Comparison of ENCODE assay signal across 26 mouse cellular contexts in genomic region chr7:99202163-99202562, GRCm38 (mm10). TPM values are rescaled to one million over a fixed set of nuclear protein-coding genes. Genes with fewer than 3 reads are reported as not detected.
DNase-seq lines count a peak whose midpoint lies in the region; ATAC-seq and TF ChIP-seq lines count a peak whose summit lies in the region.
"Had no signal": no experiment of that assay in that cellular context is flagged by ENCODE, and none has a peak within 500 bp of the region (broad histone marks: within the 10 kb centered on the region; RNA-seq: fewer than 3 reads in every experiment).

No protein-coding gene starts in this region.

- peak overlapping the region; percentile 29; the same call in 1 of the 2 replicates for H3K9ac ChIP-seq in liver, adult 2 months (ENCODE audit: low read depth, low read length)
- H3K9ac ChIP-seq in liver, embryonic 11.5 days (ENCODE audit: low read depth, low read length): no peak overlapping the region
- peak overlapping the region; percentile 62 for H3K9ac ChIP-seq in heart, embryonic 16.5 days (ENCODE audit: low read length)
- no peak overlapping the region for H3K9ac ChIP-seq in forebrain, embryonic 12.5 days
- H3K9ac ChIP-seq: embryonic facial prominence, embryonic 12.5 days; hindbrain, embryonic 12.5 days; kidney, embryonic 15.5 days; liver, embryonic 15.5 days; lung, embryonic 15.5 days; midbrain, embryonic 13.5 days had no signal

- no peak overlapping the region for H3K4me2 ChIP-seq in liver, embryonic 11.5 days
- peak overlapping the region; percentile 43; the same call in 1 of the 2 replicates for H3K4me2 ChIP-seq in heart, embryonic 16.5 days (ENCODE audit: low read depth, low read length)
- H3K4me2 ChIP-seq in forebrain, embryonic 12.5 days: no peak overlapping the region
- H3K4me2 ChIP-seq: embryonic facial prominence, embryonic 12.5 days; hindbrain, embryonic 12.5 days; kidney, embryonic 15.5 days; liver, embryonic 15.5 days; lung, embryonic 15.5 days; midbrain, embryonic 13.5 days had no signal

- no peaks in the 10 kb centered on the region for H3K9me3 ChIP-seq in liver, embryonic 11.5 days (ENCODE audit: control insufficient read depth, low read length)
- no peaks in the 10 kb centered on the region for H3K9me3 ChIP-seq in heart, embryonic 16.5 days (replicated peaks; ENCODE audit: control insufficient read depth, low read length)
- no peaks in the 10 kb centered on the region for H3K9me3 ChIP-seq in forebrain, embryonic 12.5 days
- H3K9me3 ChIP-seq: embryonic facial prominence, embryonic 12.5 days; hindbrain, embryonic 12.5 days; kidney, embryonic 15.5 days; liver, embryonic 15.5 days; lung, embryonic 15.5 days; megakaryocyte, embryonic 14.5 days; midbrain, embryonic 13.5 days had no signal

- H3K36me3 ChIP-seq in liver, adult 2 months (ENCODE audit: control insufficient read depth, insufficient read depth, low read length): no peaks in the 10 kb centered on the region
- H3K36me3 ChIP-seq in liver, embryonic 11.5 days (ENCODE audit: control insufficient read depth, insufficient read depth, low read length): no peaks in the 10 kb centered on the region
- no peaks in the 10 kb centered on the region for H3K36me3 ChIP-seq in heart, embryonic 16.5 days (ENCODE audit: control insufficient read depth, insufficient read depth)
- H3K36me3 ChIP-seq in forebrain, embryonic 12.5 days (replicated peaks): no peaks in the 10 kb centered on the region
- H3K36me3 ChIP-seq: embryonic facial prominence, embryonic 12.5 days; hindbrain, embryonic 12.5 days; kidney, embryonic 15.5 days; liver, embryonic 15.5 days; lung, embryonic 15.5 days; midbrain, embryonic 13.5 days had no signal

- H3K4me1 ChIP-seq in liver, adult 2 months (ENCODE audit: control insufficient read depth, insufficient read depth, low read length): peaks cover 34% of the 10 kb centered on the region
- no peaks in the 10 kb centered on the region; the same call in 1 of the 2 replicates for H3K4me1 ChIP-seq in liver, embryonic 11.5 days (replicated peaks; ENCODE audit: control insufficient read depth, insufficient read depth, low read length)
- peaks cover 20% of the 10 kb centered on the region for H3K4me1 ChIP-seq in heart, embryonic 16.5 days (ENCODE audit: control insufficient read depth, insufficient read depth, low read length)
- H3K4me1 ChIP-seq in forebrain, embryonic 12.5 days: no peaks in the 10 kb centered on the region
- H3K4me1 ChIP-seq: embryonic facial prominence, embryonic 12.5 days; hindbrain, embryonic 12.5 days; lung, embryonic 15.5 days; megakaryocyte, embryonic 14.5 days; midbrain, embryonic 13.5 days had no signal

- ATAC-seq in liver, embryonic 11.5 days (replicated peaks; ENCODE audit: low FRiP score): no peak
- peak; percentile 81 for ATAC-seq in heart, embryonic 16.5 days (replicated peaks; ENCODE audit: extremely low read depth, insufficient read depth, low FRiP score)
- no peak for ATAC-seq in forebrain, embryonic 12.5 days (ENCODE audit: low FRiP score)
- ATAC-seq: forebrain, embryonic 14.5 days; midbrain, embryonic 13.5 days had no signal

- no peaks in the 10 kb centered on the region for H3K27me3 ChIP-seq in liver, adult 2 months (ENCODE audit: control insufficient read depth, insufficient read depth, low read length)
- no peaks in the 10 kb centered on the region for H3K27me3 ChIP-seq in liver, embryonic 11.5 days (replicated peaks; ENCODE audit: control insufficient read depth, insufficient read depth, low read length)
- no peaks in the 10 kb centered on the region for H3K27me3 ChIP-seq in heart, embryonic 16.5 days (ENCODE audit: control insufficient read depth, insufficient read depth, low read length)
- no peaks in the 10 kb centered on the region for H3K27me3 ChIP-seq in forebrain, embryonic 12.5 days
- H3K27me3 ChIP-seq: embryonic facial prominence, embryonic 12.5 days; hindbrain, embryonic 12.5 days; kidney, embryonic 15.5 days; liver, embryonic 15.5 days; lung, embryonic 15.5 days; midbrain, embryonic 13.5 days had no signal

- TF ChIP-seq CTCF in liver, adult 2 months (IDR thresholded peaks at IDR 0.05; ENCODE audit: low read depth, low read length): peak; percentile 23; the same call in 1 of the 2 replicates

- no peaks in the 10 kb centered on the region for H3K79me2 ChIP-seq in liver, adult 2 months (ENCODE audit: control insufficient read depth, insufficient read depth, low read length)

- 43% methylated on average over 7 of the region's 7 CpGs for WGBS in liver, adult 2 months
- WGBS in liver, embryonic 11.5 days: 72% methylated on average over 7 of the region's 7 CpGs
- 56% methylated on average over 7 of the region's 7 CpGs for WGBS in heart, embryonic 16.5 days
- WGBS in forebrain, embryonic 12.5 days: 85% methylated on average over 7 of the region's 7 CpGs

- peak; percentile 69 for DNase-seq in adrenal gland, postnatal 14 days
- no peak for DNase-seq in adrenal gland, postnatal 36 days
- peak; percentile 58 for DNase-seq in liver, adult 2 months (ENCODE audit: extremely low read depth, low read depth, low spot score)
- DNase-seq in liver, embryonic 11.5 days (ENCODE audit: low spot score): no peak
- DNase-seq in cerebellum, postnatal 10 days: no peak
- no peak for DNase-seq in ovary, adult 18-20 months (ENCODE audit: low spot score)
- DNase-seq: cerebellum, adult 11-12 months; cerebellum, postnatal 25 days; kidney, adult 11 months; kidney, postnatal 36 days; layer of hippocampus, postnatal 36 days; lung, postnatal 36 days; retina, postnatal 1 day; right cerebral cortex, postnatal 25 days; thymus, postnatal 25 days had no signal

- no peak overlapping the region for H3K4me3 ChIP-seq in liver, adult 2 months (ENCODE audit: insufficient read depth, low read depth, low read length)
- no peak overlapping the region for H3K4me3 ChIP-seq in liver, embryonic 11.5 days (ENCODE audit: low read depth, low read length)
- H3K4me3 ChIP-seq in heart, embryonic 16.5 days (ENCODE audit: low read length): no peak overlapping the region
- no peak overlapping the region for H3K4me3 ChIP-seq in forebrain, embryonic 12.5 days (replicated peaks)
- H3K4me3 ChIP-seq: embryonic facial prominence, embryonic 12.5 days; hindbrain, embryonic 12.5 days; kidney, embryonic 15.5 days; liver, embryonic 15.5 days; lung, embryonic 15.5 days; megakaryocyte, embryonic 14.5 days; midbrain, embryonic 13.5 days had no signal

- H3K27ac ChIP-seq in liver, adult 2 months (replicated peaks; ENCODE audit: insufficient read depth, low read depth, low read length): peak overlapping the region; percentile 56
- no peak overlapping the region for H3K27ac ChIP-seq in liver, embryonic 11.5 days (ENCODE audit: low read depth, low read length)
- peak overlapping the region; percentile 92 for H3K27ac ChIP-seq in heart, embryonic 16.5 days (ENCODE audit: low read length)
- no peak overlapping the region for H3K27ac ChIP-seq in forebrain, embryonic 12.5 days
- H3K27ac ChIP-seq: embryonic facial prominence, embryonic 12.5 days; hindbrain, embryonic 12.5 days; kidney, embryonic 15.5 days; liver, embryonic 15.5 days; lung, embryonic 15.5 days; midbrain, embryonic 13.5 days had no signal

- no peak for TF ChIP-seq POLR2A in liver, adult 2 months (IDR thresholded peaks at IDR 0.05; ENCODE audit: extremely low read depth, insufficient read depth, low read length)

RNA-seq across cellular contexts. Expression of gene Dgat2, which starts 19.6 kb away (rescaled TPM):
- total RNA-seq in adrenal gland, postnatal 14 days (2021): 831 and 917 TPM in 2 replicates
- 100 to 1,000 TPM; 307 to 556 TPM for total RNA-seq in adrenal gland, postnatal 36 days (2021)
- total RNA-seq in liver, adult 2 months (2014; rRNA removed): 464 and 499 TPM in 2 replicates
- 610 and 703 TPM in 2 replicates for polyA plus RNA-seq in liver, adult 2 months (2012; rRNA removed)
- polyA plus RNA-seq in liver, embryonic 11.5 days (2014; fragmentation: Nextera tagmentation; extraction: Ambion mirVana): 59.9 and 60.1 TPM in 2 replicates
- polyA plus RNA-seq in heart, embryonic 16.5 days (2015; fragmentation: Nextera tagmentation; extraction: Ambion mirVana): 38.5 and 44.9 TPM in 2 replicates
- 8.4 and 8.6 TPM in 2 replicates for polyA plus RNA-seq in forebrain, embryonic 12.5 days (2016; fragmentation: Nextera tagmentation; extraction: Ambion mirVana)

RNA-seq across cellular contexts. Expression of gene Mogat2, which starts 36.3 kb away (rescaled TPM):
- 0.41 TPM in 1 of 2 replicates, not detected in the other for total RNA-seq in adrenal gland, postnatal 14 days (2021)
- total RNA-seq in adrenal gland, postnatal 36 days (2021): 1 to 10 TPM in 1 of 2 experiments, under 1 TPM in 1; 0.16 to 1.5 TPM
- 0.20 and 0.74 TPM in 2 replicates for total RNA-seq in liver, adult 2 months (2014; rRNA removed)
- 0.22 and 0.34 TPM in 2 replicates for polyA plus RNA-seq in liver, adult 2 months (2012; rRNA removed)
- 37.8 and 42.2 TPM in 2 replicates for polyA plus RNA-seq in liver, embryonic 11.5 days (2014; fragmentation: Nextera tagmentation; extraction: Ambion mirVana)
- 0.64 and 0.95 TPM in 2 replicates for polyA plus RNA-seq in heart, embryonic 16.5 days (2015; fragmentation: Nextera tagmentation; extraction: Ambion mirVana)
- polyA plus RNA-seq in forebrain, embryonic 12.5 days (2016; fragmentation: Nextera tagmentation; extraction: Ambion mirVana): 4.5 and 4.8 TPM in 2 replicates
- total RNA-seq: layer of hippocampus, adult 8-10 months; layer of hippocampus, postnatal 36 days had no signal

Comparison
In these comparisons a context has a peak if more than half of its experiments do, and no peak if none do; other contexts are left out.
1. DNase-seq: peak in adrenal gland, postnatal 14 days (single experiment) and liver, adult 2 months (single experiment); none in adrenal gland, postnatal 36 days (0 of 2), liver, embryonic 11.5 days (single experiment), cerebellum, postnatal 10 days (0 of 2) and ovary, adult 18-20 months (single experiment).
2. H3K27ac ChIP-seq: peak in liver, adult 2 months (single experiment) and heart, embryonic 16.5 days (single experiment); none in liver, embryonic 11.5 days (single experiment) and forebrain, embryonic 12.5 days (single experiment).
3. H3K9ac ChIP-seq: peak in liver, adult 2 months (single experiment) and heart, embryonic 16.5 days (single experiment); none in liver, embryonic 11.5 days (single experiment) and forebrain, embryonic 12.5 days (single experiment).
4. RNA of gene Dgat2, which starts 19.6 kb away (polyA plus RNA-seq): 610 to 703 TPM in liver, adult 2 months; 59.9 to 60.1 TPM in liver, embryonic 11.5 days, 38.5 to 44.9 TPM in heart, embryonic 16.5 days and 8.4 to 8.6 TPM in forebrain, embryonic 12.5 days; every median in the first group is over 10 times any median in the second.